ENCODE assay signal across 10 mouse cellular contexts in genomic region chr16:25746807-25747206, GRCm38 (mm10).
DNase-seq lines count a peak whose midpoint lies in the region; ATAC-seq and TF ChIP-seq lines count a peak whose summit lies in the region.
"Had no signal": no experiment of that assay in that cellular context is flagged by ENCODE, and none has a peak within 500 bp of the region (broad histone marks: within the 10 kb centered on the region; RNA-seq: fewer than 3 reads in every experiment).

No protein-coding gene starts in this region.

- no peaks in the 10 kb centered on the region for H3K27me3 ChIP-seq in embryonic facial prominence, embryonic 11.5 days (ENCODE audit: control insufficient read depth, insufficient read depth, low read length)
- H3K27me3 ChIP-seq in embryonic facial prominence, embryonic 10.5 days (replicated peaks; ENCODE audit: low read depth, poor library complexity, severe bottlenecking) = no peaks in the 10 kb centered on the region
- no peaks in the 10 kb centered on the region for H3K27me3 ChIP-seq in CH12.LX (replicated peaks)
- H3K27me3 ChIP-seq: limb, embryonic 15.5 days had no signal

- peak; percentile 50; the same call in 1 of the 2 replicates for TF ChIP-seq EP300 in CH12.LX (IDR thresholded peaks at IDR 0.05; ENCODE audit: low read length)

- no peak for TF ChIP-seq POLR2A in CH12.LX (IDR thresholded peaks at IDR 0.05; ENCODE audit: low read depth, low read length)

- no peak overlapping the region for H3K27ac ChIP-seq in embryonic facial prominence, embryonic 11.5 days (replicated peaks; ENCODE audit: low read depth, low read length)
- H3K27ac ChIP-seq in embryonic facial prominence, embryonic 10.5 days (replicated peaks) = no peak overlapping the region
- no peak overlapping the region for H3K27ac ChIP-seq in CH12.LX (ENCODE audit: insufficient read depth, low read depth)

- no peaks in the 10 kb centered on the region for H3K4me1 ChIP-seq in embryonic facial prominence, embryonic 11.5 days (ENCODE audit: control insufficient read depth, insufficient read depth, low read length)
- H3K4me1 ChIP-seq in embryonic facial prominence, embryonic 10.5 days = peaks cover 6% of the 10 kb centered on the region
- peaks cover 3 to 47% of the 10 kb centered on the region in 2 experiments for H3K4me1 ChIP-seq in CH12.LX (ENCODE audit: control insufficient read depth in 1 of 2, insufficient read depth in 2 of 2)

- H3K9ac ChIP-seq in embryonic facial prominence, embryonic 11.5 days (replicated peaks; ENCODE audit: low read length) = no peak overlapping the region
- no peak overlapping the region for H3K9ac ChIP-seq in CH12.LX (ENCODE audit: insufficient read depth, low read depth)
- H3K9ac ChIP-seq: limb, embryonic 15.5 days had no signal

- DNase-seq in embryonic facial prominence, embryonic 11.5 days (ENCODE audit: low spot score) = peak; percentile 26
- no peak for DNase-seq in embryonic facial prominence, embryonic 10.5 days (ENCODE audit: low spot score)
- peak; percentile 29 for DNase-seq in CH12.LX (ENCODE audit: extremely low read depth)
- peak; percentile 15 for DNase-seq in gastrocnemius, postnatal 10 days
- peak; percentile 44 to 46 for DNase-seq in kidney, postnatal 36 days
- no peak for DNase-seq in testis, postnatal 14 days (ENCODE audit: low spot score)
- no peak for DNase-seq in thymus, postnatal 4 days
- no peak for DNase-seq in spleen, postnatal 14 days (ENCODE audit: low spot score in 2 of 2)
- DNase-seq: right cerebral cortex, adult 18-20 months had no signal

- TF ChIP-seq CTCF in CH12.LX (conservative IDR thresholded peaks at IDR 0.05 in 1 of 2, IDR thresholded peaks at IDR 0.05 in 1 of 2; ENCODE audit: low read depth in 2 of 2, low read length in 2 of 2) = no peak

- H3K36me3 ChIP-seq in embryonic facial prominence, embryonic 11.5 days (replicated peaks; ENCODE audit: control insufficient read depth, insufficient read depth, low read depth, low read length) = no peaks in the 10 kb centered on the region
- no peaks in the 10 kb centered on the region for H3K36me3 ChIP-seq in embryonic facial prominence, embryonic 10.5 days (replicated peaks)
- peaks cover 0 to 23% of the 10 kb centered on the region in 2 experiments for H3K36me3 ChIP-seq in CH12.LX (replicated peaks in 1 of 2; ENCODE audit: control insufficient read depth in 1 of 2, insufficient read depth in 1 of 2, low read length in 1 of 2)
- H3K36me3 ChIP-seq: limb, embryonic 15.5 days had no signal

- dilution Hi-C loops in CH12.LX (cut with MboI; ENCODE audit: extremely low pct_ligation_motif_present, extremely low pct_unique_long_range_greater_than_20kb, low sequenced_read_pairs) = no loop called here

- in situ Hi-C loops in CH12.LX (cut with MboI; ENCODE audit: low pct_ligation_motif_present, low pct_unique_long_range_greater_than_20kb, low sequenced_read_pairs) = no loop called here

- no peak for ATAC-seq in embryonic facial prominence, embryonic 11.5 days (replicated peaks; ENCODE audit: insufficient number of reproducible peaks, low FRiP score, low TSS enrichment, low read depth)

- H3K79me2 ChIP-seq in CH12.LX (replicated peaks; ENCODE audit: control insufficient read depth, extremely low read depth, insufficient read depth, poor library complexity, severe bottlenecking) = peaks cover 6% of the 10 kb centered on the region; the same call in 1 of the 2 replicates

- 22% methylated on average over 3 of the region's 3 CpGs for WGBS in embryonic facial prominence, embryonic 11.5 days
- WGBS in embryonic facial prominence, embryonic 10.5 days = 31% methylated on average over 3 of the region's 3 CpGs

- no peaks in the 10 kb centered on the region for H3K9me3 ChIP-seq in embryonic facial prominence, embryonic 11.5 days (replicated peaks; ENCODE audit: control insufficient read depth, low read length)
- H3K9me3 ChIP-seq in embryonic facial prominence, embryonic 10.5 days = no peaks in the 10 kb centered on the region
- no peaks in the 10 kb centered on the region for H3K9me3 ChIP-seq in CH12.LX (replicated peaks; ENCODE audit: low read length)
- H3K9me3 ChIP-seq: limb, embryonic 15.5 days had no signal

- H3K4me3 ChIP-seq in embryonic facial prominence, embryonic 11.5 days (ENCODE audit: low read depth, low read length) = no peak overlapping the region
- H3K4me3 ChIP-seq in embryonic facial prominence, embryonic 10.5 days = no peak overlapping the region
- no peak overlapping the region for H3K4me3 ChIP-seq in CH12.LX (replicated peaks in 1 of 3; ENCODE audit: low read depth in 2 of 3, low read length in 2 of 3, poor library complexity in 1 of 3)
- H3K4me3 ChIP-seq: limb, embryonic 15.5 days had no signal

- no peak for TF ChIP-seq RAD21 in CH12.LX (IDR thresholded peaks at IDR 0.05; ENCODE audit: low read depth, low read length)

- no peak overlapping the region for H3K4me2 ChIP-seq in embryonic facial prominence, embryonic 11.5 days (ENCODE audit: low read depth, low read length)
- H3K4me2 ChIP-seq in CH12.LX (ENCODE audit: insufficient read depth, low read depth, poor library complexity, severe bottlenecking) = peak overlapping the region; percentile 4; the same call in 1 of the 2 replicates
- H3K4me2 ChIP-seq: limb, embryonic 15.5 days had no signal

TF ChIP-seq in CH12.LX, 34 proteins besides CTCF, POLR2A, EP300 and RAD21:
- TF ChIP-seq RCOR1 (conservative IDR thresholded peaks at IDR 0.05; ENCODE audit: low read depth, low read length) = 0 out of 2 replicates have a peak, but pooled peaks have one; percentile 30
- TF ChIP-seq JUND (conservative IDR thresholded peaks at IDR 0.05; ENCODE audit: low read depth, low read length) = no peak
- no peak for TF ChIP-seq USF2 (conservative IDR thresholded peaks at IDR 0.05; ENCODE audit: low read depth, low read length)
- TF ChIP-seq MEF2A (IDR thresholded peaks at IDR 0.05; ENCODE audit: borderline replicate concordance, low read depth, low read length) = no peak

Comparison
In these comparisons a context has a peak if more than half of its experiments do, and no peak if none do; other contexts are left out.
1. DNase-seq: peak in embryonic facial prominence, embryonic 11.5 days (single experiment), CH12.LX (single experiment), gastrocnemius, postnatal 10 days (single experiment) and kidney, postnatal 36 days (2 of 2); none in embryonic facial prominence, embryonic 10.5 days (single experiment), testis, postnatal 14 days (single experiment), thymus, postnatal 4 days (single experiment) and spleen, postnatal 14 days (0 of 2).